Mouse (Mus musculus) activated CD4-positive, CD25-positive, alpha-beta regulatory T cell, adult 4 months (primary cell): ENCODE results near the gene Rfc5. TPM values are rescaled to one million over a fixed set of nuclear protein-coding genes. Genes with fewer than 3 reads are reported as not detected.
"Not testable (repeated sequence)": the region's sequence is repeated elsewhere in the genome, so short reads cannot be mapped to it uniquely, and the experiment has no call there.

ENCODE experiments used
- ATAC-seq: one replicate; pipeline ENCODE4 v1.8.0; 2017
- polyA plus RNA-seq, 2 experiments: library from polyadenylated mRNA; unstranded; fragments of 100-300 nt; shearing (Covaris generic); gene quantifications; one replicate each; pipeline ENCODE4 v1.2.1; 2017

The Rfc5 gene
- polyA plus RNA-seq, 2 experiments from 2014 or later, result 32.2 to 35.6 TPM

DNA sequence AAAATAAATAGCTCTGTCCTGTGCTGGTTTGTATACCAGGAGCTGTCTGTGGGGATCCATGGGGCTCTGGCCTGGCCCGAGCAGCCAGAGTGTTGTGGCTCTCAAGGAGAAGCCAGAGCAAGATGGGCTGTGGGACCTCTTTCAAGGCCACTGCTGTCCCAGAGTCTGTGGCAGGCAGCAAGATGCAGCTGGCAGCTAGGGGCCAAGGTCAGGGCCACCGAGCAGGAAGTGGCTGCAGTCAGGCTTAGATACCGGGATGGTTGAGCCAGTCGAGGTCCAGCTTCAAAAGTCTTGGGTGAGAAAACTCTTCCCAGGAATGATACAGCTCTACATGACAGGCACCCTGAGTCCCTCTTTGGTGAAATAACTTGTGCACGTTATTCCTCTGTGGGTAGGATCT lies 41.8 kb downstream of the Rfc5 start:
- ATAC-seq, result no peak

DNA sequence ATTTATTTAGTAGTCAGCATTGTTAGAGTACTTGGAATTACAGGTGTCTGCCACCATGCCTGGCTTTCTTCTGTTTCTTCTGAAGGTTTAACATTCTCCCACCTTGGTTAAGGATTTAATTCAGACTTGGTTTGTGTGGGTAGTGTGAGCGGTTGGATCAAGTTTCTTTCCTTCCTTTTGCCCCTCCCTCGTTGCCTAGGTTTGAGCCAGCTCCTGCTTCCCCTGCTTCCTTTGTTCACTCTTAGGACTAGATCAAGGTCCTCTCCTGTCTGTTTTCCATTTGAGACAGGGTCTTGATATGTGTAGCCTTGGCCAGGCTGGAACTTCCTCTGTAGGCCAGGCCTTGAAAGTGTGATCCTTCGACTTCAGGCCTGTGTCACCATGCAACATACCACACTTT lies 42.6 kb downstream of the Rfc5 start:
- no peak for ATAC-seq

DNA sequence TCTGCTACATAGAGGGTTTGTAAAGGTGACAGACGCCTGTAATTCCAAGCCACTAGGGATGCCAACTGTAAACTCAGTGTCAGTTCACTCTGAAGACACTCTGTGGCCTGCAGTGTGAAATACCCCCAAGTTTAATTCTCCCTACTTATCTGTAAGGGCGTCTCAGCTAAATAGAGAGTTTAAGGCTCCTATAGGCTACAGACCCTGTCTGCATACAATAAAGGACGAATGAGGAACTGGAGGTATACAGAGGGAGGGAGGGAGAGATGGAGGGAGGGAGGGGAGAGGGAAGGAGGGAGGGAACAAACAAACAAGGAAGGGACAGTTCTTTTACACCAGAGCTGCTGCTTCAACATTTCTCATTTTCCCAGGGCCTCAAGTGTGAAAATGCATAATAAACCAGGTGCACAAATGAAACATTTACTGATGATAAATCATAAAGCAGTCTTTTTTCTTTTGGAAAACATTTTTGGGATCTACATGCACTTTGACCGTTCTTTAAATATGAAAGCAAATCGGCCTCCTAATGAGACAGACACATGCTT lies 43.3 kb downstream of the Rfc5 start:
- ATAC-seq, result no peak

DNA sequence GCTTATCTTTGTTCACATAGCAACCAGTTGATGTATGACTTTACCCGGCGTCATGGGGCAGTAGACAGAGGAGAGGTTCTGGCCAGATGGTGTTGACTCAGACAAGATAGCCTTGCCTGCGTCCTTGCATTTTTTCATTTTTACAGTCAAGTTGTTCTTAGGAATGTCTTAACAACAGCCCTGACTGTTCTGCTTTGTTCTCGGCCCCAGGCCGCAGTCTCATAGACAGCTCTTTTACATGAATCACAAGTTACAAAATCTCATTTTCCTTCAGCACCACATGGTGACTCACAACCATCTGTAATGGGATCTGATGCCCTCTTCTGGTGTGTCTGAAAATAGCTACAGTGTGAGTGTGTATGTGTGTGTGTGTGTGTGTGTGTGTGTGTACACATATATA lies 44.4 kb downstream of the Rfc5 start:
- ATAC-seq, result not testable (repeated sequence)

DNA sequence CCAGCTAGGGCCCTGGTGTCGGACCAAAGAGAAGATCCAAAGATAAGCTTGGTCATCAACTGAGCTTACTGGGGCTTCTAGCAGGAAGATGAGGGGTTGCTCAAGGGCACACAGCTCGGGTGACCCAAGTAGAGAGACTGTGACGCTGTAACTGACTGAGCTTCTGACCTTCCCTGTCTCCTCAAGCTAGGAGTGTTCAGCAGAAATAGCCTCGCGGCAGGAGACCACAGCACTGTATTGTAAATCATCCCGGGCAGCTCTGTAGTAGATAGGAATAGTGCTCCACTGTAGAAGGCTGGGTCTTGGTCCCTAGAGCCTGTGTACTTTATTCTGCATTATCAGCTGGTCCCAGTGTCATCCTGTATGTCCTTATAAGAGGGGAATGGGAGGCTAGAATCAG lies 47.0 kb downstream of the Rfc5 start:
- ATAC-seq, result no peak

DNA sequence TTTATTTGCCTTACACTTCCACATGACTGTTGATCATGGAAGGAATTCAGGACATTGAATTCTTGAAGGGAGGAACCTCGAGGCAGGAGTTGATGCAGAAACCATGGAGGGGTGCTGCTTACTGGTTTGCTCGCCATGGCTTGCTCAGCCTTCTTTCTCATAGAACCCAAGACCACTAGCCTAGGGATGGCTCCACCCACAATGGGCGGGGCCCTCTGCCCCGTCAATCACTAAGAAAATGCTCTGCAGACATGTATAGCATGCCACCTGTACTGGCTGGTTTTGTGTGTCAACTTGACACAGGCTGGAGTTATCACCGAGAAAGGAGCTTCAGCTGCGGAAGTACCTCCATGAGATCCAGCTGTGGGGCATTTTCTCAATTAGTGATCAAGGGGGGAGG lies 48.8 kb downstream of the Rfc5 start:
- no peak for ATAC-seq

DNA sequence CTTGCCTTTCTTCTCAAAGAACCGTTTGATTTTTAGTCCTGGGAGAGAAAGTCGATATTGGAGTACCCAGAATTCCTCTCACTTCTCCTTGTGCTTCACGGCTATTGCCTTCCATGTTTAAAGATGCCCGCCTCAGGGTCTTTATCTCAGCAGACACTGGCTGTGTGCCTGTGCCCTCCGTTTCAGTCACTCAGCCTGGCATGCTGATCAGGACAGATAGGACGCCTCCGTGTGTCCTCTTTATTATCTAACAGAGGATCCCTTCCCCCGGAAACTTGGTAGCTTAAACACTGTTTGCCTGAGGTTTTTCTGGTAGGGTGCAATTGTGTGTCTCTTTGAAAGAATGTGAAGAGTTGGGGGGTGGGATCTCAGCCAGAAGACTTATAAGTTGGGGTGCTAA lies 50.3 kb downstream of the Rfc5 start:
- no peak for ATAC-seq

DNA sequence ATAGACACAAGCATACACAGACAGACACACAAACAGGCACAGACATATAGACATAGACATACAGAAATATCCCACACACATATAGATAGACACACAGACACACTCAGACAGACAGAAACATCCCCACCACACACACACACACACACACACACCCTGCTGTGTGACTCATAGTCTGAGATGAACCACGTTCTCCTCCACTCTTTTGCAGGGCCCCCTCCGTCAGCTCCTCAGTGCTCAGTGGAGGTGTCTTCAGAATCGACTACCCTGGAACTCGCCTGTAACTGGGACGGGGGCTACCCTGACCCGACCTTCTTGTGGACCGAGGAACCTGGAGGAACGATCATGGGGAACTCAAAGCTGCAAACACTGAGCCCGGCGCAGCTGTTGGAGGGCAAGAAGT lies 50.8 kb downstream of the Rfc5 start:
- ATAC-seq, result no peak

DNA sequence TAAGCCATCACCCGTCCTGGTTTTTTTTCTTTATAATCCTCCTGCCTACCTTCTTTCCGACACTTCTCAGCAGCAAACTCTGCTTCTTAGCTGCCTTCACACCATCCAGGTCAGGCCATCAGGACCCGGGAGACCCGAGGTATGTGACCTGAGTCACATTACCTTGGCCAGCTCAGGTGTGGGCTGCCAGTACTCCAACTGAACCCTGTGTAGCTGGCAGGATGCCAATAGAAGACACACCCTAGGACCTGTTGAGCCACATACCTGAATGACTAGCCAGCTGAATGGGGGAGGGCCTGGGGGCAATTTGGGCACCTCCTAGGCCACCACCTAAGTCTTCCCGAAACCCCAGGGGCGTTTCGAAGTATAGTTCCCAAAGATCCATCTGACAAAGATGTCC lies 58.4 kb downstream of the Rfc5 start:
- no peak for ATAC-seq

Other genes with a start within 250 kb of the Rfc5 start
- gene Pebp1, start 101.4 kb downstream of the Rfc5 start, polyA plus RNA-seq, result 100 to 1,000 TPM; 119 to 153 TPM
- 1 to 10 TPM; 3.9 to 6.7 TPM for gene Vsig10, start 70.0 kb downstream of the Rfc5 start, polyA plus RNA-seq
- 10 to 100 TPM; 11.0 TPM for gene Wsb2, start 31.7 kb downstream of the Rfc5 start, polyA plus RNA-seq
- under 1 TPM; 0.20 to 0.27 TPM for gene Ksr2, start 25.0 kb upstream of the Rfc5 start, polyA plus RNA-seq